Mouse (Mus musculus): ENCODE results near the gene Spata2.

The Spata2 gene

DNA sequence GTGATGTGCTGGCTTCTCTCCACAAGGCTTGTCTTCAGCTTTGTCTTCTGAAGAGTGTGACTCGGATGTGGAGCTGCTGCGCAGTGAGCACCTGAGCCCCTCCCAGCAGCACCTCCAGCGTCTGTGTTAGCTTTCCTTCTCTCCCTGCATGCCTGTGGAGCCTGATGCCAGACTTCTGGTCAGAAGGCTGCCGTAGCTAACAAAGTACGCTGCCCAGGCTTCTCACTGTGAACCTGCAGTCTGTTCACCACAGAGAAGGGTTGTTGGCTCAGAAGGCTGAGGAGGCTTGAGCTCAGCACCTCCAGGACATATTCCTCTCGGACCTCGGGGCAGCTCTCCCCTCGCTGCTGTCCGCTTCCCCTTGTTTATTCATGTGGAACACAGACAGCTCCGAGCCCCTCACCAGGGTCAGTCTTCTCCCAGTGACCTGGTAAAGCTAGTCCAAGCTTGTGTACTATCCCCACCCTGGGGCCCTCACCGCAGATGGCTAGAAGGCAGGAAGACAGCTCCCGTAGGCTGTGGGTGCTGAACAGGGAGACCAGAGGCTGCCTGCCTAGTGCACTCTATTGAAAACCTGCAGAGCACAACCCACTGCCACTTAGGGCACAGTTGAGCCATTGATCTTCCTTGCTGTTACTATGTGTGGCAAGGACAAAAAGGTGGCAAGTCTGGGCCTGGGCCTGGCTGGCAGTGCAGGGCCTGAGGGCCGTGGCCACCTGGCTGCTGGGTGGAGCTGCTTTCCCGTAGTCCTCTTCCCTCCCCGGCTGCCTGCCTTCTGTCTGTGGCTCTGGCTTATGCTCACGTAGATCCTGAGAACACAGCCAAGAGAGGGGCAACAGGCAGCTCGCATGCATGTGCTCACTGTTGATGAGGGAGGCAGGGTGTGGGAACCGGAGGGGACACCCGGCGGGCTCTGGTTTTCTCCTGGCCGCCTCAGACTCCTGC is 43.1 kb downstream of the Spata2 start:
- DNase-seq (ENCODE audit: low spot score in 2 of 2): no peak

DNA sequence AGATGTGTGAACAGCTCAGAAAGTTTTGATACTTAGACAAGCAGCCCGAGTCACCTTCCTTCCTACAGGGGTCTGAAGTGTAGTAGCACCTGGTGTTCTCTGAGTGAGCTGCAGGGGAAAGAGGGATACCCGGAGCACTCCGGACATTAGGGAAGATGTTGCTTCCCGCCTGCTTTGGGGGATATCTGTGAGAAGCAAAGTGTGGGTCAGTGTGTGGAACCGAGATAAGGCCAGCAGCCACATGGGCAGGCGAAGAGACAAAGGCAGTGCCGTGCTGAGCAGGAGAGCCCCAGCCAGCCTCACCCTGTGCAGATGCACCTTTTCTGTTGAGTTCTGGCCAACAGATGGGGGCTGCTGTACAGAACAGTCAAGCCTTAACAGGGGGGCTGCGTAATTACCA is 45.1 kb downstream of the Spata2 start:
- peak; percentile 67 to 77 for DNase-seq (ENCODE audit: low spot score in 2 of 2)

- no peak for DNase-seq (ENCODE audit: low spot score in 2 of 2)
Measured at GRCm38 (mm10) chr2:167447207-167447606, 45.5 kb downstream of the Spata2 start.

- DNase-seq (ENCODE audit: low spot score in 2 of 2): no peak
Measured at GRCm38 (mm10) chr2:167445911-167446780, 46.5 kb downstream of the Spata2 start.

GRCm38 (mm10) chr2:167443411-167444193 is 49.1 kb downstream of the Spata2 start:
- DNase-seq (ENCODE audit: low spot score in 2 of 2): no peak

GRCm38 (mm10) chr2:167439422-167439821 is 53.3 kb downstream of the Spata2 start:
- no peak for DNase-seq (ENCODE audit: low spot score in 2 of 2)

DNA sequence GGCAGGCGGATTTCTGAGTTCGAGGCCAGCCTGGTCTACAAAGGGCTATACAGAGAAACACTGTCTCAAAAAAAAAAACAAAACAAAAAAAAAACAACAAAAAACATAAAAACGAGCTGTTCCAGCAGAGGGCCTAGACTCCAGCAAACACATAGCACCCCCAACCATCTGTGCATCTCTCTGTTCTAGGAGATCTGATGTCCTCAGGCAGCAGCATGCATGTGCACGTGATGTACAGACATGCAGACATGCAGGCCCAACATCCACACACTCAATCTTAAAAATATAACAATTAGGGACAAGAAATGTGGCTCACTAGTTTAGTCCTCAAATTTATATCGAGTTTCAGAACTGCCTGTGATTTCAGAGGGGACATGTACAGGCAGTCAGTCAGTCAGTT is 56.3 kb downstream of the Spata2 start:
- DNase-seq (ENCODE audit: low spot score in 2 of 2): no peak

- DNase-seq (ENCODE audit: low spot score in 2 of 2): no peak
Measured at GRCm38 (mm10) chr2:167435631-167436030, 57.1 kb downstream of the Spata2 start.

DNA sequence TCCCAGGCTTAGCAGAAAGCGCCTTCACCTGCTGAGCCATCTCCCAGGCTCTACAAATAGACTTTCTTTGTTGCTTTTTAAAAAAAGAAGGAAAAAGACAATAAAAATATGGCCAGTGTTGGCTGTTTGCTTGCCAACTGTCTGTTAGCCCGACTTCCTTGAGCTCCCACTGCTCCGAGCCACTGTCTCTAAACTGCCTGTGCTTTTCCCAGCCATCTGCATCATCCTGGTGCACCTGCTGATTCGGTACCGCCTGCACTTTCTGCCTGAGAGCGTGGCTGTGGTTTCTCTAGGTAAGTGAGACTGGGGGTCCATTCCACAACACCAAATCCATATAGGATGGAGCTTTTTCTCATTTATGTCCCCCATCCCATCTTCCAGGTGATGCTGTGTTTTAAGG is 58.1 kb downstream of the Spata2 start:
- DNase-seq (ENCODE audit: low spot score in 2 of 2): no peak

DNA sequence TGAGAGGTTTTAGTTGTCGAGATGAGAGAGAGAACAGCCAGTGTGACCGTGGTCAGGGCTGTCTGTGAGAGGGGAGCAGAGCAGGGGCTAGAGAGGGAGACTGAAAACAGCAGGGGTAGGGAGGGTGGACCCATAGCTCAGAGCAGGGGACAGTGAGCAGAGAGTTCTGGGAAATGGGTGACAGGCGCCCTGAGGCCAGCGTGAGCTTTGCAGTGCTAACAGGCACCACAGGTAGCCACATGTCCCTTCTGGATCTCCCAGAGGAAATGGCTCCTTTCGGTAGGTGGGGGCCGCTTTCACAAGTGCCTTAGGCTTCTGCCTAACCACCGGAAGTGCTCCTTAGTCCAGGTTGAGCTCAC is 61.3 kb downstream of the Spata2 start:
- DNase-seq (ENCODE audit: low spot score in 2 of 2): no peak
